Mouse (Mus musculus) cerebellum, adult 2 months (tissue): Measurements from ENCODE around the gene Prr5.

Experiments used
- CTCF ChIP-seq: fragments of 200-500 bp; IDR thresholded peaks from 2 replicates; pipeline ENCODE4 v1.5.1; 2011; ENCODE audit warnings: low read depth, mild to moderate bottlenecking, control low read depth, low read length, moderate library complexity, borderline replicate concordance; ENCODE audit not compliant: insufficient read depth
- POLR2A ChIP-seq: fragments of 200-500 bp; IDR thresholded peaks from 2 replicates; pipeline ENCODE4 v1.6.1; 2011; ENCODE audit warnings: low read length, control low read depth, borderline replicate concordance; ENCODE audit not compliant: insufficient read depth

DNA sequence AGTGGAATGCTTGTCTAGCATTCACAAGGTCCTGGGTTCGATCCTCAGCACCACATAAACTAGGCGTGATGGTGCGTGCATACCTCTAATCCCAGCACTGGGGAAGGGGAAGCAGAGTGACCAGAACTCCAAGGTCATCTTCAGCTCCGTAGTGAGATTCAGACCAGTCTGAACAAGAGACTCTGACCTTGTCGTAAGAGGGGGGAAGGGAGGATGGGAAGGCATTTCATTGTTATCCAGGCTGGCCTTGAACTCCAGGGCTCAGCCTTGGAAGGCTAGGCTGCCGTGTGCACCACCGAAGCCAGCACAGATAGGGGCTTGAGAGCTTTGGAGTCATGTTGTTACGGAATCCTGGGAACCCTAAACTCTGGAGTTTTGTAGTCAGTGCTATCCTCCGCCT is 3.8 kb upstream of the Prr5 start:
- no peak for TF ChIP-seq POLR2A
- TF ChIP-seq CTCF, result no peak
